Mouse (Mus musculus): ENCODE data around the gene Frmd8. TPM values are rescaled to one million over a fixed set of nuclear protein-coding genes. Genes with fewer than 3 reads are reported as not detected.
A peak's percentile ranks its signal among the peaks of the same experiment; 100 is the strongest.

Gene Frmd8
- polyA plus RNA-seq, 1 experiment: 18.1 TPM

- peaks cover 7% of the 10 kb centered on the region for H3K4me1 ChIP-seq (ENCODE audit: control insufficient read depth, insufficient read depth, low read length)
- under 1% methylated on average over 45 of the region's 45 CpGs for WGBS
- TF ChIP-seq POLR2A (IDR thresholded peaks at IDR 0.05; ENCODE audit: borderline replicate concordance, control insufficient read depth, low read depth, low read length): peak; percentile 97
- no peak; the same call in 1 of the 2 replicates for TF ChIP-seq CTCF (IDR thresholded peaks at IDR 0.05; ENCODE audit: control insufficient read depth, insufficient read depth, low read length)
Measured at GRCm38 (mm10) chr19:5845319-5846135, 29.5 kb downstream of the Frmd8 start.

GRCm38 (mm10) chr19:5844831-5845318 lies 30.2 kb downstream of the Frmd8 start:
- H3K4me1 ChIP-seq (ENCODE audit: control insufficient read depth, insufficient read depth, low read length): peaks cover 7% of the 10 kb centered on the region
- under 1% methylated on average over 12 of the region's 12 CpGs for WGBS

More at GRCm38 (mm10) chr19:5845319-5846135, 29.5 kb downstream of the Frmd8 start:
- H3K27ac ChIP-seq (ENCODE audit: control insufficient read depth, insufficient read depth, low read depth, low read length, poor library complexity): peak overlapping the region; percentile 99
- H3K4me3 ChIP-seq (replicated peaks; ENCODE audit: control insufficient read depth, low read depth, low read length): peak overlapping the region; percentile 90

GRCm38 (mm10) chr19:5843781-5844691 lies 31.0 kb downstream of the Frmd8 start:
- peak; percentile 85; the same call in 1 of the 2 replicates for TF ChIP-seq POLR2A (IDR thresholded peaks at IDR 0.05; ENCODE audit: borderline replicate concordance, control insufficient read depth, low read depth, low read length)
- no peak for TF ChIP-seq CTCF (IDR thresholded peaks at IDR 0.05; ENCODE audit: control insufficient read depth, insufficient read depth, low read length)

More at GRCm38 (mm10) chr19:5844831-5845318, 30.2 kb downstream of the Frmd8 start:
- Histone ChIP-seq H3K27ac (ENCODE audit: control insufficient read depth, insufficient read depth, low read depth, low read length, poor library complexity) (peak overlapping the region; percentile 99), H3K4me3 (replicated peaks; ENCODE audit: control insufficient read depth, low read depth, low read length) (peak overlapping the region; percentile 90)
- TF ChIP-seq POLR2A (IDR thresholded peaks at IDR 0.05; ENCODE audit: borderline replicate concordance, control insufficient read depth, low read depth, low read length) (peak; percentile 44; the same call in 1 of the 2 replicates), CTCF (IDR thresholded peaks at IDR 0.05; ENCODE audit: control insufficient read depth, insufficient read depth, low read length) (no peak)

GRCm38 (mm10) chr19:5842785-5843730 lies 32.0 kb downstream of the Frmd8 start:
- 0 out of 2 replicates have a peak, but pooled peaks have one; percentile 8 for TF ChIP-seq POLR2A (IDR thresholded peaks at IDR 0.05; ENCODE audit: borderline replicate concordance, control insufficient read depth, low read depth, low read length)
- TF ChIP-seq CTCF (IDR thresholded peaks at IDR 0.05; ENCODE audit: control insufficient read depth, insufficient read depth, low read length): no peak
- 11% methylated on average over 9 of the region's 9 CpGs for WGBS
- H3K27ac ChIP-seq (ENCODE audit: control insufficient read depth, insufficient read depth, low read depth, low read length, poor library complexity): peak overlapping the region; percentile 99
- H3K4me3 ChIP-seq (replicated peaks; ENCODE audit: control insufficient read depth, low read depth, low read length): peak overlapping the region; percentile 90
- H3K4me1 ChIP-seq (ENCODE audit: control insufficient read depth, insufficient read depth, low read length): peaks cover 2% of the 10 kb centered on the region; the same call in 1 of the 2 replicates

More at GRCm38 (mm10) chr19:5843781-5844691, 31.0 kb downstream of the Frmd8 start:
- Histone ChIP-seq H3K27ac (ENCODE audit: control insufficient read depth, insufficient read depth, low read depth, low read length, poor library complexity) (peak overlapping the region; percentile 99), H3K4me3 (replicated peaks; ENCODE audit: control insufficient read depth, low read depth, low read length) (peak overlapping the region; percentile 90), H3K4me1 (ENCODE audit: control insufficient read depth, insufficient read depth, low read length) (peaks cover 2% of the 10 kb centered on the region; the same call in 1 of the 2 replicates)
- WGBS: 2% methylated on average over 30 of the region's 30 CpGs

GRCm38 (mm10) chr19:5841999-5842784 lies 32.9 kb downstream of the Frmd8 start:
- peaks cover 2% of the 10 kb centered on the region; the same call in 1 of the 2 replicates for H3K4me1 ChIP-seq (ENCODE audit: control insufficient read depth, insufficient read depth, low read length)
- no peak for TF ChIP-seq CTCF (IDR thresholded peaks at IDR 0.05; ENCODE audit: control insufficient read depth, insufficient read depth, low read length)
- 21% methylated on average over 5 of the region's 5 CpGs for WGBS
- H3K27ac ChIP-seq (ENCODE audit: control insufficient read depth, insufficient read depth, low read depth, low read length, poor library complexity): peak overlapping the region; percentile 59
- peak overlapping the region; percentile 65 for H3K4me3 ChIP-seq (replicated peaks; ENCODE audit: control insufficient read depth, low read depth, low read length)

- Histone ChIP-seq H3K4me3 (replicated peaks; ENCODE audit: control insufficient read depth, low read depth, low read length) (peak overlapping the region; percentile 41), H3K4me1 (ENCODE audit: control insufficient read depth, insufficient read depth, low read length) (peaks cover 2% of the 10 kb centered on the region; the same call in 1 of the 2 replicates), H3K27ac (ENCODE audit: control insufficient read depth, insufficient read depth, low read depth, low read length, poor library complexity) (peak overlapping the region; percentile 37; the same call in 1 of the 2 replicates)
- 31% methylated on average over 4 of the region's 4 CpGs for WGBS
- no peak for TF ChIP-seq POLR2A (IDR thresholded peaks at IDR 0.05; ENCODE audit: borderline replicate concordance, control insufficient read depth, low read depth, low read length)
- TF ChIP-seq CTCF (IDR thresholded peaks at IDR 0.05; ENCODE audit: control insufficient read depth, insufficient read depth, low read length): no peak
Measured at GRCm38 (mm10) chr19:5841389-5841946, 33.6 kb downstream of the Frmd8 start.
